ENCODE assay signal across 8 mouse cellular contexts in genomic region chr3:144569401-144569971, GRCm38 (mm10). TPM values are rescaled to one million over a fixed set of nuclear protein-coding genes. Genes with fewer than 3 reads are reported as not detected.
DNase-seq lines count a peak whose midpoint lies in the region; ATAC-seq and TF ChIP-seq lines count a peak whose summit lies in the region.

No protein-coding gene starts in this region.

- peaks cover 8% of the 10 kb centered on the region for H3K4me1 ChIP-seq in thymus, adult 2 months (replicated peaks; ENCODE audit: control insufficient read depth, insufficient read depth, low read length)
- peaks cover 27% of the 10 kb centered on the region for H3K4me1 ChIP-seq in intestine, embryonic 16.5 days (ENCODE audit: control insufficient read depth, insufficient read depth, low read length)
- H3K4me1 ChIP-seq in liver, embryonic 15.5 days (replicated peaks): peaks cover 47% of the 10 kb centered on the region

- peak overlapping the region; percentile 64 for H3K4me3 ChIP-seq in thymus, adult 2 months (ENCODE audit: control insufficient read depth, insufficient read depth, low read length)
- peak overlapping the region; percentile 82 for H3K4me3 ChIP-seq in intestine, embryonic 16.5 days (ENCODE audit: low read length)
- peak overlapping the region; percentile 99 for H3K4me3 ChIP-seq in liver, embryonic 15.5 days (replicated peaks)

- H3K36me3 ChIP-seq in thymus, adult 2 months (ENCODE audit: control insufficient read depth, insufficient read depth, low read length): no peaks in the 10 kb centered on the region
- 0 out of 2 replicates have a peak, but pooled peaks cover 5% of the 10 kb centered on the region for H3K36me3 ChIP-seq in intestine, embryonic 16.5 days (ENCODE audit: control insufficient read depth, insufficient read depth, low read length)
- peaks cover 19% of the 10 kb centered on the region for H3K36me3 ChIP-seq in liver, embryonic 15.5 days (replicated peaks)

- 1% methylated on average over 47 of the region's 47 CpGs for WGBS in thymus, adult 2 months
- under 1% methylated on average over 44 of the region's 47 CpGs for WGBS in intestine, embryonic 16.5 days
- WGBS in liver, embryonic 15.5 days (ENCODE audit: insufficient replicate concordance): under 1% methylated on average over 36 of the region's 47 CpGs

- ATAC-seq in frontal cortex, adult (ENCODE audit: low TSS enrichment): peak; percentile 26; the same call in 1 of the 2 replicates
- peak; percentile 39 for ATAC-seq in intestine, embryonic 16.5 days
- ATAC-seq in liver, embryonic 15.5 days (ENCODE audit: insufficient read depth): peak; percentile 10

- H3K27me3 ChIP-seq in thymus, adult 2 months (ENCODE audit: control insufficient read depth, insufficient read depth, low read length): no peaks in the 10 kb centered on the region
- no peaks in the 10 kb centered on the region for H3K27me3 ChIP-seq in intestine, embryonic 16.5 days (replicated peaks; ENCODE audit: control insufficient read depth, insufficient read depth, low read length)
- no peaks in the 10 kb centered on the region for H3K27me3 ChIP-seq in liver, embryonic 15.5 days

- TF ChIP-seq CTCF in thymus, adult 2 months (IDR thresholded peaks at IDR 0.05; ENCODE audit: borderline replicate concordance, control insufficient read depth, extremely low read depth, insufficient read depth, low read length, poor library complexity): no peak

- TF ChIP-seq POLR2A in thymus, adult 2 months (IDR thresholded peaks at IDR 0.05; ENCODE audit: control insufficient read depth, extremely low read depth, insufficient read depth, low read length, poor library complexity): no peak

- no peak overlapping the region for H3K27ac ChIP-seq in thymus, adult 2 months (ENCODE audit: control insufficient read depth, insufficient read depth, low read length)
- peak overlapping the region; percentile 68 for H3K27ac ChIP-seq in intestine, embryonic 16.5 days (ENCODE audit: low read length)
- H3K27ac ChIP-seq in liver, embryonic 15.5 days (replicated peaks): peak overlapping the region; percentile 91

- no peaks in the 10 kb centered on the region for H3K9me3 ChIP-seq in intestine, embryonic 16.5 days (ENCODE audit: control insufficient read depth, low read length)
- no peaks in the 10 kb centered on the region for H3K9me3 ChIP-seq in liver, embryonic 15.5 days (replicated peaks)

- peak overlapping the region; percentile 98 for H3K4me2 ChIP-seq in intestine, embryonic 16.5 days (ENCODE audit: low read depth, low read length)
- H3K4me2 ChIP-seq in liver, embryonic 15.5 days: peak overlapping the region; percentile 100

- DNase-seq in thymus, adult 2 months: peak; percentile 60
- no peak for DNase-seq in thymus, postnatal 36 days
- DNase-seq in adrenal gland, postnatal 36 days: peak; percentile 46 to 60
- peak; percentile 9 to 31 for DNase-seq in natural killer cell, adult 2 months (ENCODE audit: low spot score in 2 of 2)
- DNase-seq in T-cell, adult 2 months (ENCODE audit: low spot score): no peak

- H3K9ac ChIP-seq in intestine, embryonic 16.5 days (ENCODE audit: low read depth, low read length): peak overlapping the region; percentile 89
- H3K9ac ChIP-seq in liver, embryonic 15.5 days: peak overlapping the region; percentile 96

RNA-seq across cellular contexts. Expression of gene Hs2st1, which starts 0.5 kb away (rescaled TPM):
- 7.8 and 8.2 TPM in 2 replicates for polyA plus RNA-seq in thymus, adult 2 months (2012; rRNA removed)
- 10 to 100 TPM; 15.9 to 19.2 TPM for total RNA-seq in adrenal gland, postnatal 36 days (2021)
- polyA plus RNA-seq in intestine, embryonic 16.5 days (2015; fragmentation: Nextera tagmentation; extraction: Ambion mirVana): 6.2 and 6.4 TPM in 2 replicates
- 1.9 and 2.3 TPM in 2 replicates for polyA plus RNA-seq in liver, embryonic 15.5 days (2015; fragmentation: Nextera tagmentation; extraction: Ambion mirVana)

RNA-seq across cellular contexts. Expression of gene Selenof, which starts 0.6 kb away (rescaled TPM):
- polyA plus RNA-seq in thymus, adult 2 months (2012; rRNA removed): 113 and 129 TPM in 2 replicates
- total RNA-seq in adrenal gland, postnatal 36 days (2021): 100 to 1,000 TPM; 354 to 359 TPM
- polyA plus RNA-seq in intestine, embryonic 16.5 days (2015; fragmentation: Nextera tagmentation; extraction: Ambion mirVana): 597 and 626 TPM in 2 replicates
- polyA plus RNA-seq in liver, embryonic 15.5 days (2015; fragmentation: Nextera tagmentation; extraction: Ambion mirVana): 290 and 291 TPM in 2 replicates

Comparison
In these comparisons a context has a peak if more than half of its experiments do, and no peak if none do; other contexts are left out.
1. DNase-seq: peak in thymus, adult 2 months (single experiment), adrenal gland, postnatal 36 days (2 of 2) and natural killer cell, adult 2 months (2 of 2); none in thymus, postnatal 36 days (0 of 2) and T-cell, adult 2 months (single experiment).
2. Peak in every context shown above with its lines, with median percentiles within 50 percentile points of each other: H3K4me3 ChIP-seq and ATAC-seq.